Mouse (Mus musculus) bone marrow macrophage, adult 2 months (primary cell): ENCODE data around the gene Cebpa.

Source experiments
- CTCF ChIP-seq: IDR thresholded peaks from 2 replicates; pipeline ENCODE4 v1.5.1; 2012; ENCODE audit warnings: low read depth, mild to moderate bottlenecking, low read length, moderate library complexity
- POLR2A ChIP-seq: IDR thresholded peaks from 2 replicates; pipeline ENCODE4 v1.6.1; 2012; ENCODE audit warnings: mild to moderate bottlenecking, low read depth, low read length, borderline replicate concordance

DNA sequence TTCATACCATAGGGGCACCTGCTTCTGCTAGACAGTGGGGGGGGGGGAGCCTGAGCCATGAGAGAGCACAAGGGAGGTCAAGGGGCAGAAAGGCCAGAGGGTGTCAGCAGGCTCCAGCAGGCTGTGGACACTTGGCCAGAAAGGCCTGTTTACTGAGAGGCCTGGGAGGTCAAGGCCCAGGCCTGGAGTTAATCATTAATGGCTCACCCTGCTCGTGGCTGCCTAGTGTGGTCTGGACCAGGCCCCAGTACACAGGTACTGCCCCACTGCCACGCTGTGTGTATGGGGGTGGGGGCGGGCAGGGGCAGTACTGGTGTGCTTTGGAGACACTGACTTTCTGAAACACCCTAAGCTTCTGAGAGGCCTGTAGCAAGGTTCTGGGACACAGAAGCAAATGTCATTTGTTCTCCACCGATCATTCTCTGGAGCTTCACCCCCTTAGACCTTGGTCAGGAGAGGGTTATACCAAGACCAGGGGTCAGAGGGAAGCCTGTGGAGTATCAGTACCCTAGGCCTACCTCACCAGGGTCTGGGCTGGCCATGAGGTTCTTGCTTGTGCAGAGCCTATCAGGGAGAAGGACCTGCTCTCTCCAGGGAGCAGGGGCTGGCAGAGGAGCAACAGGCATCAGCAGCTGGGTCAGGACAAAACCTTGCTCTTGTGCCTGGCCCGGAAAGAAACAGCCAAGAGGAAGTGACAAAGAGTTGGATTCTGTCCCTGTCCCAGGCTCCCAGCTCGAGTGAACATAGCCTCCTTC, 24.9 kb downstream of the Cebpa start:
- no peak for TF ChIP-seq POLR2A
- TF ChIP-seq CTCF, result no peak
